Mouse (Mus musculus) stomach, postnatal 0 days (tissue): Measurements from ENCODE around the gene Gm10031. TPM values are rescaled to one million over a fixed set of nuclear protein-coding genes. Genes with fewer than 3 reads are reported as not detected.

Experiments
- ATAC-seq: fragments of 200-750 bp; cut with Nextera tagmentation; 2 replicates; pipeline ENCODE4 v1.8.0; 2017; ENCODE audit not compliant: low FRiP score, low TSS enrichment
- DNase-seq: peaks from one replicate; pipeline ENCODE4 v3.0.0-alpha.2; 2016; ENCODE audit warnings: low spot score
- H3K27ac ChIP-seq: fragments of 300-500 bp; sonication (generic); replicated peaks from 2 replicates; pipeline ENCODE4 v1.5.1; 2014; ENCODE audit warnings: mild to moderate bottlenecking, control low read depth
- H3K27me3 ChIP-seq: fragments of 300-500 bp; sonication (generic); 2 replicates; pipeline ENCODE4 v1.6.1; 2014; ENCODE audit warnings: low read length; ENCODE audit not compliant: control insufficient read depth, insufficient read depth
- H3K36me3 ChIP-seq: fragments of 300-500 bp; sonication (generic); 2 replicates; pipeline ENCODE4 v1.6.1; 2014; ENCODE audit warnings: low read length, mixed read lengths; ENCODE audit not compliant: control insufficient read depth, insufficient read depth
- H3K4me1 ChIP-seq: fragments of 300-500 bp; sonication (generic); replicated peaks from 2 replicates; pipeline ENCODE4 v1.6.1; 2014; ENCODE audit warnings: antibody characterized with exemption; ENCODE audit not compliant: control insufficient read depth, insufficient read depth
- H3K4me2 ChIP-seq: fragments of 300-500 bp; sonication (generic); replicated peaks from 2 replicates; pipeline ENCODE4 v1.6.1; 2014; ENCODE audit warnings: low read depth, mild to moderate bottlenecking, control low read depth, moderate library complexity
- H3K4me3 ChIP-seq: fragments of 300-500 bp; sonication (generic); 2 replicates; pipeline ENCODE4 v1.5.1; 2014; ENCODE audit warnings: low read depth, low read length, control low read depth
- H3K9ac ChIP-seq: fragments of 300-500 bp; sonication (generic); 2 replicates; pipeline ENCODE4 v1.6.1; 2014; ENCODE audit warnings: mild to moderate bottlenecking, low read length, control low read depth, mixed read lengths
- H3K9me3 ChIP-seq: fragments of 300-500 bp; sonication (generic); 2 replicates; pipeline ENCODE4 v1.6.1; 2016; ENCODE audit warnings: low read length; ENCODE audit not compliant: control insufficient read depth
- CTCF ChIP-seq: IDR thresholded peaks from 2 replicates; pipeline ENCODE4 v1.5.1; 2016; ENCODE audit warnings: antibody characterized with exemption, low read depth, mild to moderate bottlenecking, moderate library complexity
- EP300 ChIP-seq: optimal IDR thresholded peaks from 2 replicates; pipeline ENCODE3; 2016; ENCODE audit warnings: antibody characterized with exemption
- WGBS: fragments of 180-500 bp; shearing (Covaris S2); extraction: QIAGEN DNeasy Blood & Tissue Kit; methylation state at CpG from one replicate; pipeline ENCODE4 v1.1.7; 2014; 5-methylcytosine and 5-hydroxymethylcytosine counted together
- polyA plus RNA-seq: library from polyadenylated mRNA; unstranded; fragments of >200 nt; fragmentation: Nextera tagmentation; extraction: Ambion mirVana; gene quantifications from 2 replicates; pipeline ENCODE4 v1.2.1, GENCODE M21; 2015

The Gm10031 gene
- polyA plus RNA-seq, 1 experiment from 2014 or later = 0.62 TPM

DNA sequence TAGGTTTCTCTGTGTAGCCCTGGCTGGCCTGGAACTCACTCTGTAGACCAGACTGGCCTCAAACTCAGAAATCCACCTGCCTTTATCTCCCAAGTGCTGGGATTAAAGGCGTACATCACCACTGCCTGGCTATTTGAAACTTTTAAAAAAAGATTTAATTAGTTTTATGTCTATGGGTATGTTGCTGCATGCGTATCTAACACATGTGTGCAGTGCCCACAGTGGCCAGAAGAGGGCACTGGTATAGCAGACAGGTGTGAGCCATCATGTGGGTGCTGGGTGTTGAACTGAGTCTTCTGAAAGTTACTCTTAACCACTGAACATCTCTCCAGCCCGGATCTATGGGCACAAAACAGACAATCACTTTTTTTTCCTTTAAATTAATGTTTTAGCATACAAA lies 42.3 kb downstream of the Gm10031 start:
- Histone ChIP-seq H3K36me3 (no peaks in the 10 kb centered on the region), H3K27me3 (no peaks in the 10 kb centered on the region), H3K4me2 (no peak overlapping the region), H3K9me3 (no peaks in the 10 kb centered on the region), H3K4me3 (no peak overlapping the region), H3K4me1 (no peaks in the 10 kb centered on the region), H3K27ac (no peak overlapping the region), H3K9ac (no peak overlapping the region)
- TF ChIP-seq CTCF (peak; percentile 62), EP300 (no peak)
- DNase-seq = peak; percentile 40
- 98% methylated on average over 3 of the region's 3 CpGs for WGBS
- ATAC-seq = no peak

DNA sequence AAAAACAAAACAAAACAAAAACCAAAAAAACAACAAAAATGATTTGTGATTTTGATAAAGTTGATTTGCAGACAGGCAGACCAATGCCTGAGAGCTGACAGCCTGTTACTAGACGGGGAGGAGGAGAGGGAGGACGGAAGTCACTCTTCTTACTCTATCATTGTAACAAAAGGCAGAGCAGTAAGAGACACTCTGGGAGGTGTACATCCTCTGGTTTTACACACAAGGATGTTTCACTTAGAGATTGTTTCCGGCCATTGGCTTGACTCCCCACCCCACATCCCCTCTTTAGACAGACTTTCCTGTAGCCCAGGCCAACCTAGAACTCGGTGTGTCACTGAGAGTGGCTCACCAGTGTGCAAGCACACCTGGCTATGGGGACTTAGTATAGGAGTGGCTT lies 45.8 kb downstream of the Gm10031 start:
- no peak overlapping the region for H3K4me2 ChIP-seq
- TF ChIP-seq EP300 (no peak), CTCF (no peak)
- DNase-seq (no peak), ATAC-seq (no peak)
- no peaks in the 10 kb centered on the region for H3K4me1 ChIP-seq
- H3K27me3 ChIP-seq = no peaks in the 10 kb centered on the region
- H3K9ac ChIP-seq = no peak overlapping the region
- H3K4me3 ChIP-seq = no peak overlapping the region
- no peaks in the 10 kb centered on the region for H3K9me3 ChIP-seq
- 76% methylated on average over 4 of the region's 4 CpGs for WGBS
- no peaks in the 10 kb centered on the region for H3K36me3 ChIP-seq
- no peak overlapping the region for H3K27ac ChIP-seq

DNA sequence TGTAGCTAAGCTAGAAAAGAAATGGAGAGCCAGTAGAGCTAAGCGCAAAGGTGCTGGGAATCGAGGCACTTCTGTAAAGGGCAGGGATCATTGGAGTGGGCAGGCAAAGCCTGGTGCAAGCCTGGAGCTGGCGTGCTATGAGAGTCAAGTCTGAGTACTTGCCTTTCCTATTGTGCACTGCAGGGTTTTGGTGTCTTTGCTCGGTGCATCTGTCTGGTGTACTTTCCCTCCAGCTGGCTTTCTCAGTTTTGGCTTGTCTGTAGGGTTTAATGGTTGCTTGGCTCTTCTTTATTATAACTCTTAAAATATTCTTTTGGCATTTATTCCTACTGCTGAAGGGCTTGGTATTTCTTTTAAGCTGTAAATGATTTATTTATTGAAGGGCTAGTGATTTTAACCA lies 49.1 kb downstream of the Gm10031 start:
- no peak for ATAC-seq
- H3K9me3 ChIP-seq = no peaks in the 10 kb centered on the region
- 72% methylated on average over 4 of the region's 4 CpGs for WGBS
- H3K4me1 ChIP-seq = no peaks in the 10 kb centered on the region
- no peak overlapping the region for H3K27ac ChIP-seq
- H3K4me3 ChIP-seq = no peak overlapping the region
- H3K9ac ChIP-seq = no peak overlapping the region
- no peaks in the 10 kb centered on the region for H3K27me3 ChIP-seq
- H3K36me3 ChIP-seq = no peaks in the 10 kb centered on the region
- TF ChIP-seq CTCF (no peak), EP300 (no peak)
- no peak overlapping the region for H3K4me2 ChIP-seq
- no peak for DNase-seq

Other genes with a start within 250 kb of the Gm10031 start
- 0.13 TPM in 2 replicates for gene Tdrd5, start 220.3 kb upstream of the Gm10031 start, polyA plus RNA-seq
- 0.06 TPM in 1 of 2 replicates, not detected in the other for gene Nphs2, start 213.3 kb upstream of the Gm10031 start, polyA plus RNA-seq
- gene Gm2000, start 158.0 kb upstream of the Gm10031 start, polyA plus RNA-seq = 670 and 688 TPM in 2 replicates
- gene Axdnd1, start 102.9 kb upstream of the Gm10031 start, polyA plus RNA-seq = 0.07 and 0.24 TPM in 2 replicates
- gene Soat1, start 49.7 kb upstream of the Gm10031 start, polyA plus RNA-seq = 16.2 and 17.6 TPM in 2 replicates
- 1.4 TPM in 2 replicates for gene Abl2, start 34.8 kb downstream of the Gm10031 start, polyA plus RNA-seq
- 16.8 and 17.1 TPM in 2 replicates for gene Tor3a, start 150.3 kb downstream of the Gm10031 start, polyA plus RNA-seq
- gene Fam20b, start 195.1 kb downstream of the Gm10031 start, polyA plus RNA-seq = 24.7 and 28.0 TPM in 2 replicates